Mouse (Mus musculus): ENCODE measurements around the gene 2010003K11Rik.

The 2010003K11Rik gene

GRCm38 (mm10) chr19:4498062-4498933, at the start of gene 2010003K11Rik:
Gene 2010003K11Rik (minus strand): TSS chr19:4498583.
- DNase-seq (ENCODE audit: low spot score in 2 of 2) = no peak

DNA sequence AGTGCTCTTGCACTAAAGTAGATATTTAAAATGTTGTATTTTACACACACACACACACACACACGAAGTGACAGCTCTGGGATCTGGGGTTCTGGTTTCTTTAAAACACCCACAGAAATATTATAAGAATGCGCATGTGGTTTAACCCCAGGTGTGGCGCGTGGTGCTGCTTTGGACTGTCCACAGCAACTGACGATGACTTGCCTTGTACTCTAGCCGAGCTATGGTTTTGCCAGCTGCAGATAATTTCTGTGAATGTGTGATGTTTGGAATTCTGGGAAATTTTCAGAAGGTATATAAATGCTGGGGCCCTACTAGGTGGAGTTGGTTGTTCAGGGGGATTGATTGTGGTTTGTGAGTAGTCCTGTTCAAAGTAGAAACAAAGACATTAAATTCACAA, 49.4 kb upstream of the 2010003K11Rik start:
- DNase-seq (ENCODE audit: low spot score in 2 of 2) = no peak

GRCm38 (mm10) chr19:4545841-4546240, 47.5 kb upstream of the 2010003K11Rik start:
- DNase-seq (ENCODE audit: low spot score in 2 of 2) = no peak

- no peak for DNase-seq (ENCODE audit: low spot score in 2 of 2)
Observed at GRCm38 (mm10) chr19:4545091-4545490, 46.7 kb upstream of the 2010003K11Rik start.

DNA sequence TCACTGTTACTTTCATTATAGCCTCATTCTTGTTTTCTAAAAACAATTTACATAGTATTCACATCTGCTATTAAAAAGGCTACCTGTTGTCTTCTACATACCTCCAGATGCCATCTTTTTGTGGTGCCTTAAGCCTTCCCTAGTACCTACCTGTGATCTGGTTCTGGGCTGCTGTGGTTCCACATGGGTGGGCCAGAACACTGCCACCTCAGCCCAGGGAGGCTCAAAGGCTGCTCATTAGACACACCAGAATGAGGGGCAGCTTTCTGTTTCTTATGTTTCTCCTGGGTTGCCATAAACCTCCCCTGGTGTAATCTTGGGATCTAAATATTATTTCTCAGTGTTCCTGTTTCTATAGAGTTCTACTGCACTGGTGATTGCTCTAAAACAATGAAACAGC, 43.7 kb upstream of the 2010003K11Rik start:
- DNase-seq (ENCODE audit: low spot score in 2 of 2) = no peak

DNA sequence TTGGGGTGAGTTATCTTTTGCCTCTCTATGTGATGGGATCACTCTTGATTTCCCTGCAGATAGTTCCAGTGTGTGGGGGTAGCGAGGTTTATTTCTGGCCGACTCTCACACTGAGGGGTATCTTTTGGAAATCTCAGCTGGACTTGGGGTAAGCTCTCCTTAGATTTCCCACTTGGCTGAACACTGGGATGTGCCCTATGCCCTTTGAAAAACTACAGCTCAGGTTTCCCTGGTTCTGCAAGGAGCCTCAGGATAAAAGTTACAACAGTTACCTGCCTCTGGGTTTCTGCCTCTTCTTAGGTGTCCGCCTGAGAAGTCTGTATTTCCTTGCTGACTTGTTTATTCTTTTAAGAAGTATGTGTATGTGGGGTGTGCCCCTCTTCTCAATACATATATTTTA, 42.6 kb upstream of the 2010003K11Rik start:
- no peak for DNase-seq (ENCODE audit: low spot score in 2 of 2)

- no peak for DNase-seq (ENCODE audit: low spot score in 2 of 2)
Observed at GRCm38 (mm10) chr19:4540263-4540662, 41.9 kb upstream of the 2010003K11Rik start.

GRCm38 (mm10) chr19:4536606-4537005, 38.2 kb upstream of the 2010003K11Rik start:
- no peak for DNase-seq (ENCODE audit: low spot score in 2 of 2)

DNA sequence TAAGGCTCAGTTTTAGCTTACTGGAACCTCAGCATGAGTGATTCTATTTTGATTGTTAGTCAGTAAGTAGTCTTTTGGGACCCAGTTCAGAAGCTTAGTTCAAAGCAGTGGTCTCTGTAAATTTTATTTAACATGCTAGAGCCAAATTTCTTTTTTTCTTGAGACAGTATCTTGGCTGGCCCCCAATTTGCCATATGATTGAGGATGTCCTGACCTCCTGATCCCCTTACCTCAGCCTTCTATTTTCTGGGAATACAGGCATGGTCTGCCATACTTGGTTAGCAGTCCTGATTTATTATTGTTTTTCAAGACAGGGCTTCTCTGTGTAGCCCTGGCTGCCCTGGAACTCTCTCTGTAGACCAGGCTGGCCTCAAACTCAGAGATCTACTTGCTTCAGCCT, 37.5 kb upstream of the 2010003K11Rik start:
- DNase-seq (ENCODE audit: low spot score in 2 of 2) = no peak

DNA sequence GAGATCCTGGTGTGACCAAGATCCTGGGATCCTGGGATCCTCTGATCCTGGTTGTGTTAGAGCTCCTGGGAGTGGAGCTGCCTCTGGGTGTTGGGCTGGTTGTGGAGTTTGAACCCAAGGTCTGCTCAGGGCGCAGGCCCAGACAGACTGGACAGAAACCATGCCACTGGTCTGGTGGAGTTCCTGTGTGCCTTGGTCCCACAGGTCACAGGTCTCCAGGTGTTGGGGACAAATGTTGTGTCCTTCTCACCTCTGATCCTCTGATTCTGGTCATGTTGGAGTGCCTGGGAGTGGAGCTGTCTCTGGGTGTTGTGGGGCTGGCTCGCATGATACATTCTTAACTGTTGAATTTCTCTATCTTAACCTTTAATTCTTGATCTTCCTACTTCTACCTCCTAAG, 36.3 kb upstream of the 2010003K11Rik start:
- no peak for DNase-seq (ENCODE audit: low spot score in 2 of 2)

- no peak for DNase-seq (ENCODE audit: low spot score in 2 of 2)
Observed at GRCm38 (mm10) chr19:4521426-4522050, 23.2 kb upstream of the 2010003K11Rik start.

DNA sequence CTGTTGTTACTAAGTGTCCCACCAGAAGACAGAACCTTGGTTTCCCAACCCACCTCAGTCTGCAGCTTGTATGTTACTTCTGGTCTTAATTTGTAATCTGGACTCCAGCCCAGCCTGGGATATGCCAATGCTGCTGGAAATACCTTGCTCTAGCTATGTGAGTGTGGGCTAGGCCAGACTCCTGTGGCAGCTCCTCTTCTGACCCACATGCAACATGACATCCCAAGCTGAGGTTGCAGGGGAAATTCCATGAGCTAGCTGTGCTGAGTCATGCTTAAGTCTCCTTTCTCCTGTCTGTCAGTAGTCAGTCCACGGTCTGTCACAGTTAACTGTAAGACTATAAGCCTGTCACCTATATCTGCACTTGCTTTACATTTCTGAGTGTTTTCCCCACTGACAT, 19.1 kb upstream of the 2010003K11Rik start:
- no peak for DNase-seq (ENCODE audit: low spot score in 2 of 2)

DNA sequence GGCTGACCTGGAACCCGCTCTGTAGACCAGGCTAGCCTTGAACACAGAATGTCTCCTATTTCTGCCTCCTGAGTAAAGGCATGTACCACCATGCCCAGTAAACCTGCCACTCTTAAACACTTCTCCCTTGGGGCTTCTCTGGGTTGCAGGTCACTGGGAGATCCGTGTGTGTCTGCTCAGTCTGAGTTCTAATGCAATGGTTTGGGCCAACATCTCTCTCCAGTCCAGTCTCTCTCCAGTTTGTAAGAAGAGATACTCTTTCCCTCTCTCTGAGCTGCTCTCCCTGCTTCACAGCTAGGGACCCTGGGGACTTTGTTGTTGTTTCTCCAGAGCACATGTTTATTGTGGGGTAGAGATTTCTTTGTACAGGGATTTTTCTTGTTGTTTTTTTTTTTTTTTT, 17.9 kb upstream of the 2010003K11Rik start:
- no peak for DNase-seq (ENCODE audit: low spot score in 2 of 2)

- DNase-seq (ENCODE audit: low spot score in 2 of 2) = no peak
Observed at GRCm38 (mm10) chr19:4515746-4516145, 17.4 kb upstream of the 2010003K11Rik start.

DNA sequence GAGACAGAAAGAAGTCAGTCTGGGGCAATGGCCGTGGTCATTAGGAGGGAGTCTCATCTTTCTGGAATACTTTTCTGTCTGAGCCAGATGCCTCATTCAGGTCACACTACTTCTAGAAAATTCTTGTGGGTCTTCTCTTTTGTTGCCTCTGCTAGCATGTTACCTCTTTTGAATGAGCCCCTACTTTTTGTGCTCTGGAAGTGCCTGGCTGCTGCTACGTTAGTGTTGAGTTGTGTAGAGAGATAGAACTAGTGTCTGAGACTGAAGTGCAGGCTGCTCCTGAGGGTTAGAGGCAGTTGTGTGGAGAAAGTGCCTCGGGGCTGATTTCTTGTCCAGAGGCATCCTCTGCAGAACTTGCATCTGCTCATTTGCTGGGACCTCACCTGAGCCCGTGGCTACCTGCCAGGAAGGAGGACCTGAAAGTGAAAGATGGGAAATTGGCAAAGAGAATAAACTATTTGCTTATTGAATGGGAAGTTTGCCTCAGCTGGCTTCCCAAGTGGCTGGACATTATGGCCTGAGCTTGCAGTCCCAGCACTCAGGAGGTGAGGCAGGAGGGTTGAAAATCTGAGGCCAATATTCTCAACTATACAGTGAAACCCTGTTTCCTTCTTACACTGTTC, 15.0 kb upstream of the 2010003K11Rik start:
- DNase-seq (ENCODE audit: low spot score in 2 of 2) = no peak

- DNase-seq (ENCODE audit: low spot score in 2 of 2) = no peak
Observed at GRCm38 (mm10) chr19:4511116-4511841, 12.9 kb upstream of the 2010003K11Rik start.

DNA sequence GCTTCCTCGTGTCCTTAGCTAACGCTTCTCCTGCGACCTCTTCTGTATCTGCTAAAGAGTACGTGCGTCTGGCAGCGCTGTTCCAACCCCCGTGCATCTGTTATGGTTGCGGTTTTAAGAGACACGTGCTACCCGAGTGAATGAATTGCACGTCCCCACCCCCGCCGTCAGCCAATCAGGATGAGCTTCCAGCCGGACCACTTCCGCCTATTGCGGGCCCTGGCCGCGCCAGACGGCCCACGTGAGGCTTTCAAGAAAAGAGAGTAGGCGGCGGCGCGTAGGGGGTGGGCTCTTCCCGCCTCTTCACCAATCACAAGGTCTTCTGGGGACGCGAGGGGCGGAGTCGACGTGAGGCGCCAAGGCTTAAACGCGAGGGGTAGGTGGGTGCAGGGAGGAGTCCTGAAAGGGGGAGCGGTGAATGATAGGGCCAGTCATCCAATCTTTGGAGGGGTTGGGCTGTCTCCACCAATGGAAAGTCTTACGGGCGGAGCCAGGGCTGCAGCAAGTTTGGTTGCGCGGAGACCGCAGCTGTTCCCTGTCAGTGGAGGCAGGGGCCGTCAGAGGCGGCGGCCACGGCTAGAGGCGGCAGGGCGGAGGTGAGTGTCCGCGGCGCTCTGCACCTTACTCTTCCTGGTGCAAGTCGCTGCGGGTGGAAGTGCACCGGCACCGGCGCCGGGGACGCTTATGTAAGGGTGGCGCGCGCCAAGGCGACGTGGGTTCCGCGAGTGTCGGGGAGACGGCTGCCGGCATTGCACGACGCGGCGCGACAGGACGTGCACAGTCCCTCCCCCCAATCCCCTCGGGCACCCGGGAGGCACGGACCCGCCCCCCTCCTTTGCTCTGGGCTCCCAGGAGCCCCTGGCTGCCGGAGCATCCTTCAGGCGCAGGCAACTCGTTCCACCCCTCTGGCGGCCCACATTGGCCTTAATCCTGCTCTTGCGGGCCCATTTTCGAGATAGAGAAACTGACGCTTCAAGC, 11.9 kb upstream of the 2010003K11Rik start, which contains the start of gene Pcx:
Gene Pcx (plus strand): TSS at position 487 of the 978 bp plus-strand sequence.
- DNase-seq (ENCODE audit: low spot score in 2 of 2) = peak; percentile 99

GRCm38 (mm10) chr19:4507746-4508145, 9.4 kb upstream of the 2010003K11Rik start:
- no peak for DNase-seq (ENCODE audit: low spot score in 2 of 2)

DNA sequence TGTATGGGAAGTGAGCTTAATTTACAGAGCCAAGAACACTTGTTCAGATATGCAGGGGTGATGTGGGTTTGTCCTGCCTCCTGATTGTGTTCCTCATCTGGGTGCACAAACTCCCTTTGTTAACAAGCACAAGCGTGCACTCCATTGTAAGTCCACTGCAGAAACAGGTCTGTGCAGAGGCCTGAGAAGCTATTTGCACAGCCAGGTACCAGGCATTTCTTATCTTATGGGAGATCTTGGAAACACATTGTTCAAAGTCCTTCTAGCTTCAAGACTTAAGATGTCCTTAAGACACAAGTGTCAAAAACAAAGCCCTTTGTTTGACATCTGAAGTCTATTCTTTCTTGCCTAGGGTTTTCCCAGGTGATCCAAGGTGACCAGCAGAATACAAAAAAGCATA, 6.4 kb upstream of the 2010003K11Rik start:
- no peak for DNase-seq (ENCODE audit: low spot score in 2 of 2)

DNA sequence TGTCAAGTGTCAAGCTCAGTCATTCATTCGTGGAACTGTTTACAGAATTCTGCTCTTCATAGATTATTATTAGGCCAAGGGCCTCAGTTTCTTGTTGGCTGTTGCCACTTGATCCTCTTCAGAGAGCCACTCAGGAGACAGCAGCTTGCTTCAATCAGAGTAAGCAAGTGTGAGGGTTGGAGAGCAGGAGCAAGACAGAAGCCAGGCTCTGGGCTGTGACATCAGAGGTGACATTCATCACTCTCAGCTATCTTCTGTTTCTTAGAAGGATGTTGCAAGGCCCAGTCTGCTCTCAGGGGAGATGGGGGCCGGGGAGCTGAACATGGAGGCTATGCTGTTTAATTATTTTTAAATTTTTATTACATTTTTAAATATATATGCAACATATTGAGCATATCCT, 4.3 kb upstream of the 2010003K11Rik start:
- DNase-seq (ENCODE audit: low spot score in 2 of 2) = no peak
